10 mouse cellular contexts compared by ENCODE assay signal in the genomic region with DNA sequence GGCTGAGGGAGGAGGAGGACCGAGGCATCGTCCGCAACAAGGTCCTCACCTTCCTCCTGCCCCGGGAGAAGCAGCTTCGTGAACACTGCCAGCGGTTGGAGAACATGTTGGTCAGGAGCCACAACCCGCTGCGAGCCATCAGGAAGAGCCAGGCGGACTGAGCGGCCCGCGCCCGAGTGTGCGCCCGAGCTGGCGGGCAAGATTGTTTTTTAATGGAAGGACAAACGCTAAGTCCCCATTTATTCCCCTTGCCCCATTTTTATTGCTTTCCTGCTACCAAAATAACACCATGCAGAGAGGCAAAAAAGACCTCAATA. TPM values are rescaled to one million over a fixed set of nuclear protein-coding genes. Genes with fewer than 3 reads are reported as not detected.
DNase-seq lines count a peak whose midpoint lies in the region; ATAC-seq and TF ChIP-seq lines count a peak whose summit lies in the region.
"Had no signal": no experiment of that assay in that cellular context is flagged by ENCODE, and none has a peak within 500 bp of the region (broad histone marks: within the 10 kb centered on the region; RNA-seq: fewer than 3 reads in every experiment).

No protein-coding gene starts in this region.

- H3K27me3 ChIP-seq in heart, embryonic 15.5 days: peaks cover 11% of the 10 kb centered on the region; the same call in 1 of the 2 replicates
- H3K27me3 ChIP-seq in ES-Bruce4 (ENCODE audit: control insufficient read depth, insufficient read depth, low read length, poor library complexity, severe bottlenecking): no peaks in the 10 kb centered on the region
- no peaks in the 10 kb centered on the region for H3K27me3 ChIP-seq in forebrain, embryonic 15.5 days
- peaks cover 32% of the 10 kb centered on the region for H3K27me3 ChIP-seq in liver, embryonic 15.5 days
- H3K27me3 ChIP-seq: CH12.LX had no signal

- H3K36me3 ChIP-seq in heart, embryonic 15.5 days: no peaks in the 10 kb centered on the region
- H3K36me3 ChIP-seq in ES-Bruce4 (ENCODE audit: control insufficient read depth, insufficient read depth, low read length, poor library complexity, severe bottlenecking): no peaks in the 10 kb centered on the region
- no peaks in the 10 kb centered on the region for H3K36me3 ChIP-seq in forebrain, embryonic 15.5 days
- no peaks in the 10 kb centered on the region for H3K36me3 ChIP-seq in liver, embryonic 15.5 days (replicated peaks)

- no peak for ATAC-seq in heart, embryonic 15.5 days (replicated peaks; ENCODE audit: insufficient number of reproducible peaks, insufficient read depth, low FRiP score, low read depth)
- no peak for ATAC-seq in forebrain, embryonic 15.5 days (replicated peaks)
- ATAC-seq in liver, embryonic 15.5 days (ENCODE audit: insufficient read depth): no peak

- DNase-seq in heart, postnatal 14 days: no peak
- DNase-seq in MN1 (ENCODE audit: low spot score): no peak
- no peak for DNase-seq in right cerebral cortex, postnatal 4 days
- DNase-seq in spleen, adult 12 weeks (ENCODE audit: low spot score): no peak

- H3K27ac ChIP-seq in heart, embryonic 15.5 days: no peak overlapping the region
- no peak overlapping the region for H3K27ac ChIP-seq in ES-Bruce4 (ENCODE audit: insufficient read depth, low read length)
- H3K27ac ChIP-seq in forebrain, embryonic 15.5 days (replicated peaks): no peak overlapping the region
- no peak overlapping the region for H3K27ac ChIP-seq in liver, embryonic 15.5 days (replicated peaks)

- peak overlapping the region; percentile 53 for H3K4me2 ChIP-seq in heart, embryonic 15.5 days
- H3K4me2 ChIP-seq in forebrain, embryonic 15.5 days (replicated peaks): peak overlapping the region; percentile 39
- peak overlapping the region; percentile 30; the same call in 1 of the 2 replicates for H3K4me2 ChIP-seq in liver, embryonic 15.5 days

- TF ChIP-seq CTCF in ES-Bruce4 (IDR thresholded peaks at IDR 0.05; ENCODE audit: low read depth, low read length): no peak

- H3K9me3 ChIP-seq in heart, embryonic 15.5 days (replicated peaks): no peaks in the 10 kb centered on the region
- H3K9me3 ChIP-seq in ES-Bruce4 (replicated peaks; ENCODE audit: control insufficient read depth, insufficient read depth, low read length, poor library complexity, severe bottlenecking): no peaks in the 10 kb centered on the region
- H3K9me3 ChIP-seq in forebrain, embryonic 15.5 days: no peaks in the 10 kb centered on the region
- no peaks in the 10 kb centered on the region for H3K9me3 ChIP-seq in liver, embryonic 15.5 days (replicated peaks)

- no peak for TF ChIP-seq EP300 in ES-Bruce4 (IDR thresholded peaks at IDR 0.05; ENCODE audit: insufficient read depth, low read depth, low read length)

- intact Hi-C loops in heart, postnatal 14 days (cut with DNase I): loop anchor here (5.0 kb wide), 1 partner anchor 528 kb away; no protein-coding TSS in a partner anchor

- 37% methylated on average over 17 of the region's 17 CpGs for WGBS in heart, embryonic 15.5 days
- 35% methylated on average over 17 of the region's 17 CpGs for WGBS in forebrain, embryonic 15.5 days
- WGBS in liver, embryonic 15.5 days (ENCODE audit: insufficient replicate concordance): 24% methylated on average over 17 of the region's 17 CpGs

- H3K4me1 ChIP-seq in heart, embryonic 15.5 days (replicated peaks): peaks cover 30% of the 10 kb centered on the region
- H3K4me1 ChIP-seq in ES-Bruce4 (ENCODE audit: control insufficient read depth, insufficient read depth, low read length): no peaks in the 10 kb centered on the region
- H3K4me1 ChIP-seq in forebrain, embryonic 15.5 days: peaks cover 11% of the 10 kb centered on the region
- H3K4me1 ChIP-seq in liver, embryonic 15.5 days (replicated peaks): peaks cover 5% of the 10 kb centered on the region

- no peak for TF ChIP-seq POLR2A in ES-Bruce4 (IDR thresholded peaks at IDR 0.05; ENCODE audit: insufficient read depth, low read length)

- 0 out of 2 replicates have a peak overlapping the region, but pooled peaks have one; percentile 10 for H3K4me3 ChIP-seq in heart, embryonic 15.5 days
- H3K4me3 ChIP-seq in ES-Bruce4 (ENCODE audit: low read depth, low read length): peak overlapping the region; percentile 42
- peak overlapping the region; percentile 21 for H3K4me3 ChIP-seq in forebrain, embryonic 15.5 days
- H3K4me3 ChIP-seq in liver, embryonic 15.5 days (replicated peaks): no peak overlapping the region; the same call in 1 of the 2 replicates

- 0 out of 2 replicates have a peak overlapping the region, but pooled peaks have one; percentile 25 for H3K9ac ChIP-seq in heart, embryonic 15.5 days
- H3K9ac ChIP-seq in ES-Bruce4 (ENCODE audit: low read depth, poor library complexity, severe bottlenecking): peak overlapping the region; percentile 3
- H3K9ac ChIP-seq in forebrain, embryonic 15.5 days (replicated peaks): no peak overlapping the region; the same call in 1 of the 2 replicates
- no peak overlapping the region for H3K9ac ChIP-seq in liver, embryonic 15.5 days

RNA-seq across cellular contexts. Expression of gene Ccdc182, which starts 0.5 kb away (rescaled TPM):
- not detected in 2 replicates for polyA plus RNA-seq in heart, embryonic 15.5 days (2015; fragmentation: Nextera tagmentation; extraction: Ambion mirVana)
- not detected for total RNA-seq in heart, postnatal 14 days (2021)
- polyA plus RNA-seq in ES-Bruce4 (2011; ENCODE audit: insufficient read depth, insufficient read length, low read depth, missing spikeins): not detected in 2 replicates
- 0.23 TPM in 1 of 2 replicates, not detected in the other for polyA plus RNA-seq in forebrain, embryonic 15.5 days (2015; fragmentation: Nextera tagmentation; extraction: Ambion mirVana)
- polyA plus RNA-seq in liver, embryonic 15.5 days (2015; fragmentation: Nextera tagmentation; extraction: Ambion mirVana): not detected in 2 replicates
- total RNA-seq: CH12.LX; left cerebral cortex, postnatal 10 days had no signal

Comparison
In these comparisons a context has a peak if more than half of its experiments do, and no peak if none do; other contexts are left out.
1. H3K9ac ChIP-seq: peak in heart, embryonic 15.5 days (single experiment) and ES-Bruce4 (single experiment); none in forebrain, embryonic 15.5 days (single experiment) and liver, embryonic 15.5 days (single experiment).
2. Peak in every context shown above with its lines, with median percentiles within 50 percentile points of each other: H3K4me2 ChIP-seq.